Mouse (Mus musculus): Measurements from ENCODE around the gene Tmem233. TPM values are rescaled to one million over a fixed set of nuclear protein-coding genes. Genes with fewer than 3 reads are reported as not detected.

Tmem233 gene
- total and polyA plus RNA-seq, 3 experiments: 6.0 TPM; not detected in 2

DNA sequence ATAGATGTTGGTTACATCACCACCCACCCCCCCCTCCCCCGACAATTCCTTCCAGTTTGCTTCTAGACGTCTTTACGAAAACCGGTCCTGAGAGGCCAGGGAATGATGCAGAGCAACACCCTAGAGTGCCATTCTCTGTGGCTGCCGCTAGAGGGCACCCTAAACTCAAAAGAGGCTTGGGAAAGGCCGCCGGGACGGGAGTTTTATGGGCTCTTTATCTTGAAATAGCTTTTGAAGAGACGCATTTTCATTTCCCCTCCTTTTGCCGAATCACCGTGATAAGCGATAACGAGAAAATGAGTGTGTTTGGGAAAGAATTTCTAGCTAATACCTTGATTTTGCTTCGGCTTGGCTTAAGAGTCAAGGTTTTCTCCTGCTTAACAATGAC lies 51.9 kb downstream of the Tmem233 start (continued):
- TF ChIP-seq MYB (IDR thresholded peaks at IDR 0.05; ENCODE audit: low read depth, low read length): no peak
- no peak for TF ChIP-seq USF1 (IDR thresholded peaks at IDR 0.05; ENCODE audit: low read depth, low read length)

- Histone ChIP-seq H3K9ac (ENCODE audit: control insufficient read depth, low read depth, low read length, poor library complexity, severe bottlenecking) (no peak overlapping the region), H3K4me1 (ENCODE audit: control insufficient read depth in 1 of 2, insufficient read depth in 2 of 2, low read length in 2 of 2) (peaks cover 18 to 35% of the 10 kb centered on the region in 2 experiments), H3K36me3 (ENCODE audit: control insufficient read depth in 1 of 2, insufficient read depth in 2 of 2, low read length in 2 of 2) (peaks cover 0 to 31% of the 10 kb centered on the region in 2 experiments; a peak in 2 of 4 replicates), H3K27me3 (ENCODE audit: control insufficient read depth in 1 of 2, insufficient read depth in 2 of 2, low read length in 2 of 2) (no peaks in the 10 kb centered on the region), H3K79me2 (ENCODE audit: control insufficient read depth, insufficient read depth, low read length, poor library complexity) (no peaks in the 10 kb centered on the region), H3K27ac (ENCODE audit: control insufficient read depth, low read depth, low read length) (no peak overlapping the region), H3K4me3 (ENCODE audit: control insufficient read depth in 1 of 2, insufficient read depth in 1 of 2, low read depth in 2 of 2, low read length in 2 of 2) (no peak overlapping the region), H3K9me3 (replicated peaks; ENCODE audit: insufficient read depth, low read length) (no peaks in the 10 kb centered on the region)
- DNase-seq (ENCODE audit: low read depth, low spot score): no peak
- TF ChIP-seq NELFE (IDR thresholded peaks at IDR 0.05; ENCODE audit: low read depth, low read length) (no peak), CHD1 (IDR thresholded peaks at IDR 0.05; ENCODE audit: low read depth, low read length) (no peak), MAX (IDR thresholded peaks at IDR 0.05; ENCODE audit: low read length) (no peak), BHLHE40 (IDR thresholded peaks at IDR 0.05; ENCODE audit: borderline replicate concordance, low read depth, low read length) (no peak), TBP (IDR thresholded peaks at IDR 0.05; ENCODE audit: low read depth, low read length) (no peak), ZMIZ1 (IDR thresholded peaks at IDR 0.05; ENCODE audit: low read depth, low read length) (no peak), USF2 (IDR thresholded peaks at IDR 0.05; ENCODE audit: borderline replicate concordance in 1 of 2, insufficient read depth in 1 of 2, low read depth in 1 of 2, low read length in 2 of 2) (no peak), POLR2AphosphoS5 (IDR thresholded peaks at IDR 0.05; ENCODE audit: borderline replicate concordance, low read depth, low read length) (no peak), ZNF384 (IDR thresholded peaks at IDR 0.05; ENCODE audit: low read depth, low read length) (no peak), UBTF (IDR thresholded peaks at IDR 0.05; ENCODE audit: borderline replicate concordance, insufficient read depth, low read depth, low read length) (no peak), MXI1 (IDR thresholded peaks at IDR 0.05; ENCODE audit: low read depth, low read length) (no peak), SIN3A (IDR thresholded peaks at IDR 0.05; ENCODE audit: low read length) (no peak), GATA1 (IDR thresholded peaks at IDR 0.05; ENCODE audit: low read depth, low read length) (no peak)
Measured at GRCm38 (mm10) chr5:116030566-116031189, 52.4 kb downstream of the Tmem233 start.

DNA sequence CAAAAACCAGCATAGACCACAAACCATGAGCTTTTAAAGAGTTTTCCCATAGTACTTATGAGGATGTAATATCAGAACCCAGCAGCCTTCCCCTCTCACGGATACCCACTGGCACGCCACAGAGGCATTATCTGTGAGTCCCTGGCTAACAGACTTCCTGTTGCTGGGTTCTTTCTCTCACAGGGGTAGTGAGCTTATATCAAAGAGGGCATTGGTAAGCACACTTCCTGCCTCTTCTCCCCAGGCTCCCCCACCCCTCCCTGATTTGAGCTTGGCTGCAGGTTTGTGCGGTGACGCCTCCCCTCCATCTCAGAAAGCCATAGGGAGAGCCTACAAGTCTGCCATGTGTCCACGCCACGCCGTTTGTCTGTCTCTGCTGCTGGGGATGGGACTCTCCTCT lies 54.0 kb downstream of the Tmem233 start:
- H3K9ac ChIP-seq (ENCODE audit: control insufficient read depth, low read depth, low read length, poor library complexity, severe bottlenecking): peak overlapping the region; percentile 59; the same call in 1 of the 2 replicates
- TF ChIP-seq HCFC1 (IDR thresholded peaks at IDR 0.05; ENCODE audit: low read depth, low read length) (no peak), NRF1 (IDR thresholded peaks at IDR 0.05; ENCODE audit: insufficient read depth, low read depth, low read length, poor library complexity, severe bottlenecking) (no peak), MYB (IDR thresholded peaks at IDR 0.05; ENCODE audit: low read depth, low read length) (0 out of 2 replicates have a peak, but pooled peaks have one; percentile 47), POLR2AphosphoS2 (IDR thresholded peaks at IDR 0.05; ENCODE audit: low read length) (no peak), CHD2 (IDR thresholded peaks at IDR 0.05; ENCODE audit: low read length) (no peak), ETS1 (IDR thresholded peaks at IDR 0.05; ENCODE audit: low read depth, low read length) (peak; percentile 93), ZNF384 (IDR thresholded peaks at IDR 0.05; ENCODE audit: low read depth, low read length) (no peak), POLR2A (IDR thresholded peaks at IDR 0.05; ENCODE audit: control insufficient read depth in 1 of 2, insufficient read depth in 1 of 2, low read depth in 1 of 2, low read length in 2 of 2, poor library complexity in 1 of 2) (peak in 1 of 2 experiments; percentile 36; a peak in 1 of 4 replicates), CTCF (IDR thresholded peaks at IDR 0.05 in 2 of 3, conservative IDR thresholded peaks at IDR 0.05 in 1 of 3; ENCODE audit: control insufficient read depth in 1 of 3, insufficient read depth in 1 of 3, low read depth in 2 of 3, low read length in 3 of 3, poor library complexity in 1 of 3, severe bottlenecking in 1 of 3) (no peak), USF1 (IDR thresholded peaks at IDR 0.05; ENCODE audit: low read depth, low read length) (no peak), GATA1 (IDR thresholded peaks at IDR 0.05; ENCODE audit: low read depth, low read length) (peak; percentile 92), MEF2A (IDR thresholded peaks at IDR 0.05; ENCODE audit: extremely low read depth, insufficient replicate concordance, low read depth, low read length, poor library complexity, severe bottlenecking) (no peak), TCF12 (IDR thresholded peaks at IDR 0.05; ENCODE audit: low read depth, low read length) (peak; percentile 95), MYC (IDR thresholded peaks at IDR 0.05; ENCODE audit: low read depth, low read length) (0 out of 2 replicates have a peak, but pooled peaks have one; percentile 54), TAL1 (IDR thresholded peaks at IDR 0.05; ENCODE audit: low read length) (peak; percentile 96), EP300 (IDR thresholded peaks at IDR 0.05; ENCODE audit: low read depth in 1 of 2, low read length in 2 of 2) (peak; percentile 87 to 96), SIN3A (IDR thresholded peaks at IDR 0.05; ENCODE audit: low read length) (peak; percentile 53; the same call in 1 of the 2 replicates), UBTF (IDR thresholded peaks at IDR 0.05; ENCODE audit: borderline replicate concordance, insufficient read depth, low read depth, low read length) (no peak)

More for the DNA sequence above, 54.0 kb downstream of the Tmem233 start:
- Histone ChIP-seq H3K27ac (ENCODE audit: control insufficient read depth, low read depth, low read length) (peak overlapping the region; percentile 96), H3K79me2 (ENCODE audit: control insufficient read depth, insufficient read depth, low read length, poor library complexity) (peaks cover 6% of the 10 kb centered on the region), H3K4me1 (ENCODE audit: control insufficient read depth in 1 of 2, insufficient read depth in 2 of 2, low read length in 2 of 2) (peaks cover 24 to 46% of the 10 kb centered on the region in 2 experiments), H3K4me3 (ENCODE audit: control insufficient read depth in 1 of 2, insufficient read depth in 1 of 2, low read depth in 2 of 2, low read length in 2 of 2) (peak overlapping the region in 1 of 2 experiments; percentile 52; a peak in 2 of 4 replicates), H3K36me3 (ENCODE audit: control insufficient read depth in 1 of 2, insufficient read depth in 2 of 2, low read length in 2 of 2) (peaks cover 0 to 39% of the 10 kb centered on the region in 2 experiments; a peak in 2 of 4 replicates), H3K9me3 (replicated peaks; ENCODE audit: insufficient read depth, low read length) (no peaks in the 10 kb centered on the region), H3K27me3 (ENCODE audit: control insufficient read depth in 1 of 2, insufficient read depth in 2 of 2, low read length in 2 of 2) (no peaks in the 10 kb centered on the region)
- peak; percentile 93 for DNase-seq (ENCODE audit: low read depth, low spot score)
